ENCODE assay signal across 7 mouse cellular contexts in the genomic region with DNA sequence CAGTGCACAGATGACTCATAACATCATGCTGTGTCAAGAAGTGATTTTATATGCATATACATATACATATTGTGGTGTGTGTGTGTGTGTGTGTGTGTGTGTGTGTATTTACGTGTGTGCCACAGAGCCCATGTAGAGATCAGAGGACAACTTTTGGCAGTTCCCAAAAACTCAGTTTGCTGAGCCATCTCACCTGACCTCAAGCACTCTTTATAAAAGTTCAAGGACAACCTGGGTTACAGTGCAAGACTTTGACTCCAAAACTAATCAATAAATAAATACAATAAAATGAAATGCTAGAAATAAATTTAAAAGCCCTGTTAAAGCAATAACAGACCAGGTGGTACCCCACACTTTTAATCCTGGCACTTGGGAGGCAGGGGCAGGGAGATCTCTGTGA. TPM values are rescaled to one million over a fixed set of nuclear protein-coding genes. Genes with fewer than 3 reads are reported as not detected.
DNase-seq lines count a peak whose midpoint lies in the region; ATAC-seq and TF ChIP-seq lines count a peak whose summit lies in the region.

No protein-coding gene starts in this region.

- H3K27me3 ChIP-seq in embryonic facial prominence, embryonic 15.5 days, result no peaks in the 10 kb centered on the region
- H3K27me3 ChIP-seq in limb, embryonic 10.5 days (ENCODE audit: low read depth, poor library complexity, severe bottlenecking), result peaks cover 11% of the 10 kb centered on the region
- H3K27me3 ChIP-seq in neural tube, embryonic 15.5 days (replicated peaks), result 0 out of 2 replicates have a peak, but pooled peaks cover 6% of the 10 kb centered on the region

- WGBS in lung, adult 2 months, result 71% methylated on average over 1 of the region's 1 CpGs
- 77% methylated on average over 1 of the region's 1 CpGs for WGBS in embryonic facial prominence, embryonic 15.5 days
- WGBS in limb, embryonic 10.5 days, result 67% methylated on average over 1 of the region's 1 CpGs
- 89% methylated on average over 1 of the region's 1 CpGs for WGBS in neural tube, embryonic 15.5 days

- no peaks in the 10 kb centered on the region for H3K9me3 ChIP-seq in embryonic facial prominence, embryonic 15.5 days (replicated peaks)
- H3K9me3 ChIP-seq in limb, embryonic 10.5 days (replicated peaks), result no peaks in the 10 kb centered on the region
- no peaks in the 10 kb centered on the region for H3K9me3 ChIP-seq in neural tube, embryonic 15.5 days (replicated peaks)

- peak overlapping the region; percentile 97 for H3K4me2 ChIP-seq in embryonic facial prominence, embryonic 15.5 days (replicated peaks)
- H3K4me2 ChIP-seq in neural tube, embryonic 15.5 days, result peak overlapping the region; percentile 86

- ATAC-seq in embryonic facial prominence, embryonic 15.5 days (ENCODE audit: insufficient number of reproducible peaks, low FRiP score, low TSS enrichment, low read depth), result no peak
- no peak for ATAC-seq in neural tube, embryonic 15.5 days (ENCODE audit: low FRiP score)
- ATAC-seq in megakaryocyte progenitor cell, adult 5-6 weeks (replicated peaks; ENCODE audit: poor library complexity), result no peak

- no peak for TF ChIP-seq POLR2A in lung, adult 2 months (IDR thresholded peaks at IDR 0.05; ENCODE audit: borderline replicate concordance, extremely low read depth, low read depth, low read length)

- H3K4me1 ChIP-seq in lung, adult 2 months (ENCODE audit: control insufficient read depth, insufficient read depth, low read length), result peaks cover 6% of the 10 kb centered on the region; the same call in 1 of the 2 replicates
- peaks cover 24% of the 10 kb centered on the region for H3K4me1 ChIP-seq in embryonic facial prominence, embryonic 15.5 days
- peaks cover 32% of the 10 kb centered on the region for H3K4me1 ChIP-seq in limb, embryonic 10.5 days
- H3K4me1 ChIP-seq in neural tube, embryonic 15.5 days, result peaks cover 24% of the 10 kb centered on the region

- no peaks in the 10 kb centered on the region for H3K36me3 ChIP-seq in embryonic facial prominence, embryonic 15.5 days
- H3K36me3 ChIP-seq in limb, embryonic 10.5 days, result no peaks in the 10 kb centered on the region
- no peaks in the 10 kb centered on the region for H3K36me3 ChIP-seq in neural tube, embryonic 15.5 days

- DNase-seq in lung, adult 2 months, result no peak
- no peak for DNase-seq in lung, postnatal 10 days
- DNase-seq in limb, embryonic 10.5 days (ENCODE audit: low spot score), result no peak
- DNase-seq in frontal cortex, adult 2 months (ENCODE audit: extremely low spot score in 1 of 2, low spot score in 1 of 2), result no peak

- TF ChIP-seq CTCF in lung, adult 2 months (IDR thresholded peaks at IDR 0.05; ENCODE audit: insufficient read depth, low read length), result no peak

- no peak overlapping the region for H3K27ac ChIP-seq in embryonic facial prominence, embryonic 15.5 days (replicated peaks)
- H3K27ac ChIP-seq in limb, embryonic 10.5 days, result no peak overlapping the region
- no peak overlapping the region for H3K27ac ChIP-seq in neural tube, embryonic 15.5 days (replicated peaks)

- peak overlapping the region; percentile 58; the same call in 1 of the 2 replicates for H3K9ac ChIP-seq in embryonic facial prominence, embryonic 15.5 days
- H3K9ac ChIP-seq in neural tube, embryonic 15.5 days (replicated peaks), result peak overlapping the region; percentile 67

- H3K4me3 ChIP-seq in lung, adult 2 months (replicated peaks; ENCODE audit: extremely low read depth, low read depth, low read length), result peak overlapping the region; percentile 77
- peak overlapping the region; percentile 82 for H3K4me3 ChIP-seq in embryonic facial prominence, embryonic 15.5 days (replicated peaks)
- peak overlapping the region; percentile 67 for H3K4me3 ChIP-seq in limb, embryonic 10.5 days
- H3K4me3 ChIP-seq in neural tube, embryonic 15.5 days (replicated peaks), result peak overlapping the region; percentile 76

RNA-seq across cellular contexts. Expression of a gene that starts 0.8 kb away (rescaled TPM):
- 26.9 and 29.6 TPM in 2 replicates for polyA plus RNA-seq in lung, adult 2 months (2012; rRNA removed)
- polyA plus RNA-seq in embryonic facial prominence, embryonic 15.5 days (2015; fragmentation: Nextera tagmentation; extraction: Ambion mirVana), result 6.7 and 8.9 TPM in 2 replicates
- 2.8 and 3.6 TPM in 2 replicates for polyA plus RNA-seq in limb, embryonic 10.5 days (2016; fragmentation: Nextera tagmentation; extraction: Ambion mirVana)
- polyA plus RNA-seq in neural tube, embryonic 15.5 days (2015; fragmentation: Nextera tagmentation; extraction: Ambion mirVana), result 9.3 and 10.9 TPM in 2 replicates
- 51.0 and 51.3 TPM in 2 replicates for polyA plus RNA-seq in frontal cortex, adult 2 months (2012; rRNA removed)
- total RNA-seq in megakaryocyte progenitor cell, adult 5-6 weeks (2015), result 2.5 and 2.8 TPM in 2 replicates
- 1.4 and 2.4 TPM in 2 replicates for total RNA-seq in megakaryocyte progenitor cell, adult 5-6 weeks (2017)

RNA-seq across cellular contexts. Expression of a gene that starts 22.8 kb away (rescaled TPM):
- 26.6 and 31.0 TPM in 2 replicates for polyA plus RNA-seq in lung, adult 2 months (2012; rRNA removed)
- 31.7 and 32.5 TPM in 2 replicates for polyA plus RNA-seq in embryonic facial prominence, embryonic 15.5 days (2015; fragmentation: Nextera tagmentation; extraction: Ambion mirVana)
- 39.7 and 51.4 TPM in 2 replicates for polyA plus RNA-seq in limb, embryonic 10.5 days (2016; fragmentation: Nextera tagmentation; extraction: Ambion mirVana)
- polyA plus RNA-seq in neural tube, embryonic 15.5 days (2015; fragmentation: Nextera tagmentation; extraction: Ambion mirVana), result 77.3 and 80.5 TPM in 2 replicates
- polyA plus RNA-seq in frontal cortex, adult 2 months (2012; rRNA removed), result 102 and 116 TPM in 2 replicates
- 32.2 and 53.8 TPM in 2 replicates for total RNA-seq in megakaryocyte progenitor cell, adult 5-6 weeks (2015)
- total RNA-seq in megakaryocyte progenitor cell, adult 5-6 weeks (2017), result 44.2 and 45.7 TPM in 2 replicates

RNA-seq across cellular contexts. Expression of a gene that starts 23.0 kb away (rescaled TPM):
- 14.5 and 15.1 TPM in 2 replicates for polyA plus RNA-seq in lung, adult 2 months (2012; rRNA removed)
- polyA plus RNA-seq in embryonic facial prominence, embryonic 15.5 days (2015; fragmentation: Nextera tagmentation; extraction: Ambion mirVana), result 30.5 and 31.1 TPM in 2 replicates
- polyA plus RNA-seq in limb, embryonic 10.5 days (2016; fragmentation: Nextera tagmentation; extraction: Ambion mirVana), result 26.8 and 27.6 TPM in 2 replicates
- 106 and 112 TPM in 2 replicates for polyA plus RNA-seq in neural tube, embryonic 15.5 days (2015; fragmentation: Nextera tagmentation; extraction: Ambion mirVana)
- 44.0 and 45.6 TPM in 2 replicates for polyA plus RNA-seq in frontal cortex, adult 2 months (2012; rRNA removed)
- 7.1 and 9.2 TPM in 2 replicates for total RNA-seq in megakaryocyte progenitor cell, adult 5-6 weeks (2015)
- 3.2 and 5.3 TPM in 2 replicates for total RNA-seq in megakaryocyte progenitor cell, adult 5-6 weeks (2017)

RNA-seq across cellular contexts. Expression of a gene that starts 39.1 kb away (rescaled TPM):
- 101 and 105 TPM in 2 replicates for polyA plus RNA-seq in lung, adult 2 months (2012; rRNA removed)
- 76.4 and 77.3 TPM in 2 replicates for polyA plus RNA-seq in embryonic facial prominence, embryonic 15.5 days (2015; fragmentation: Nextera tagmentation; extraction: Ambion mirVana)
- 79.8 and 85.0 TPM in 2 replicates for polyA plus RNA-seq in limb, embryonic 10.5 days (2016; fragmentation: Nextera tagmentation; extraction: Ambion mirVana)
- 51.1 and 54.0 TPM in 2 replicates for polyA plus RNA-seq in neural tube, embryonic 15.5 days (2015; fragmentation: Nextera tagmentation; extraction: Ambion mirVana)
- 83.3 and 108 TPM in 2 replicates for polyA plus RNA-seq in frontal cortex, adult 2 months (2012; rRNA removed)
- 9.0 and 16.0 TPM in 2 replicates for total RNA-seq in megakaryocyte progenitor cell, adult 5-6 weeks (2015)
- 11.2 and 11.3 TPM in 2 replicates for total RNA-seq in megakaryocyte progenitor cell, adult 5-6 weeks (2017)
